In the genomic region with DNA sequence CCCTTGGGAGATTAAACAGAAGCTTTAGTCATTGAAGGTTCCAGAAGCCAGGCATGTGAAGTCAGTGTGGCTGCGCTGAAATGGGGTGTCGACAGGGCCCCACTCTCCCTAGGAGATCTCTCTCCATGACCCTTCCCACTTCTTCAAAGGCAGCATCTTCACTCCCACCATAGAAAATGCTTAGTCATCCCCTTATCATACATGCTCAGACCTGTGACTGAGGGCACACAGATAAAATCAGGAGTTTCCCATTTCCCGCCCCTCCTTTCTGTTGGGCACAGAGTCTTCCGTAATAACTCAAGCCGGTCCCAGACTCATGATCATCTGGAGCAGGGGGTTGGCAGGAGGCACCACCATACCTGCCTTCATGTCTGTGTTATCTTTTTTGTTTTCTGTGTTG, we compare ENCODE assay signal across 20 mouse cellular contexts. TPM values are rescaled to one million over a fixed set of nuclear protein-coding genes. Genes with fewer than 3 reads are reported as not detected.
"Had no signal": no experiment of that assay in that cellular context is flagged by ENCODE, and none has a peak within 500 bp of the region (broad histone marks: within the 10 kb centered on the region; RNA-seq: fewer than 3 reads in every experiment).

No protein-coding gene starts in this region.

- H3K27me3 ChIP-seq: limb, embryonic 13.5 days; lung, embryonic 15.5 days; megakaryocyte, embryonic 14.5 days; midbrain, embryonic 13.5 days; stomach, embryonic 15.5 days had no signal

- H3K4me2 ChIP-seq: kidney, embryonic 15.5 days; limb, embryonic 13.5 days; liver, embryonic 15.5 days; lung, embryonic 15.5 days; midbrain, embryonic 13.5 days; stomach, embryonic 15.5 days had no signal

- H3K36me3 ChIP-seq: kidney, embryonic 15.5 days; limb, embryonic 13.5 days; liver, embryonic 15.5 days; lung, embryonic 15.5 days; midbrain, embryonic 13.5 days; stomach, embryonic 15.5 days had no signal

- H3K9me3 ChIP-seq: kidney, embryonic 15.5 days; limb, embryonic 13.5 days; liver, embryonic 15.5 days; lung, embryonic 15.5 days; megakaryocyte, embryonic 14.5 days; midbrain, embryonic 13.5 days; stomach, embryonic 15.5 days had no signal

- H3K4me3 ChIP-seq: kidney, embryonic 15.5 days; limb, embryonic 13.5 days; liver, embryonic 15.5 days; lung, embryonic 15.5 days; megakaryocyte, embryonic 14.5 days; midbrain, embryonic 13.5 days; myocyte; stomach, embryonic 15.5 days had no signal

- H3K9ac ChIP-seq: kidney, embryonic 15.5 days; limb, embryonic 13.5 days; liver, embryonic 15.5 days; lung, embryonic 15.5 days; midbrain, embryonic 13.5 days; stomach, embryonic 15.5 days had no signal

- H3K27ac ChIP-seq: kidney, embryonic 15.5 days; limb, embryonic 13.5 days; liver, embryonic 15.5 days; lung, embryonic 15.5 days; macrophage; midbrain, embryonic 13.5 days; stomach, embryonic 15.5 days had no signal

- ATAC-seq: intestine, embryonic 16.5 days; midbrain, embryonic 13.5 days had no signal

- DNase-seq: kidney, adult 2 months; kidney, postnatal 14 days; layer of hippocampus, adult 9-11 months; layer of hippocampus, postnatal 36 days; lung, postnatal 14 days; retina, postnatal 1 day; right cerebral cortex, postnatal 14 days; thymus, postnatal 36 days had no signal

- H3K4me1 ChIP-seq: limb, embryonic 13.5 days; liver, embryonic 15.5 days; lung, embryonic 15.5 days; megakaryocyte, embryonic 14.5 days; midbrain, embryonic 13.5 days; stomach, embryonic 15.5 days had no signal

RNA-seq across cellular contexts. Expression of gene Tfap2c, which starts 41.4 kb away (rescaled TPM):
- polyA plus RNA-seq: kidney, adult 2 months; large intestine, adult 2 months; liver, embryonic 15.5 days; macrophage; myocyte; spleen, adult 2 months had no signal
